Mouse (Mus musculus) intestine, embryonic 16.5 days (tissue): ENCODE measurements at regions not wholly inside any gene's neighbourhood (a gene's known extent, or its start where the extent isn't known, plus 50 kb on each side); places are given as distances from the start of the nearest gene placed in this dataset.

Source experiments
- ATAC-seq: fragments of 200-750 bp; cut with Nextera tagmentation; 2 replicates; pipeline ENCODE4 v1.8.0; 2017; ENCODE audit warnings: moderate TSS enrichment, moderate library complexity
- H3K27ac ChIP-seq: fragments of 300-500 bp; sonication (generic); 2 replicates; pipeline ENCODE4 v1.5.1; 2014; ENCODE audit warnings: mild to moderate bottlenecking, low read length
- H3K27me3 ChIP-seq: fragments of 300-500 bp; sonication (generic); replicated peaks from 2 replicates; pipeline ENCODE4 v1.6.1; 2014; ENCODE audit warnings: low read length, control low read depth, mixed read lengths; ENCODE audit not compliant: control insufficient read depth, insufficient read depth
- H3K36me3 ChIP-seq: fragments of 300-500 bp; sonication (generic); 2 replicates; pipeline ENCODE4 v1.6.1; 2014; ENCODE audit warnings: low read length, control low read depth; ENCODE audit not compliant: control insufficient read depth, insufficient read depth
- H3K4me1 ChIP-seq: fragments of 300-500 bp; sonication (generic); 2 replicates; pipeline ENCODE4 v1.6.1; 2014; ENCODE audit warnings: low read length, control low read depth, mixed read lengths; ENCODE audit not compliant: control insufficient read depth, insufficient read depth
- H3K4me2 ChIP-seq: fragments of 300-500 bp; sonication (generic); 2 replicates; pipeline ENCODE4 v1.6.1; 2014; ENCODE audit warnings: low read depth, low read length, control low read depth
- H3K4me3 ChIP-seq: fragments of 300-500 bp; sonication (generic); 2 replicates; pipeline ENCODE4 v1.5.1; 2014; ENCODE audit warnings: mild to moderate bottlenecking, low read length
- H3K9ac ChIP-seq: fragments of 300-500 bp; sonication (generic); 2 replicates; pipeline ENCODE4 v1.6.1; 2014; ENCODE audit warnings: low read depth, low read length
- H3K9me3 ChIP-seq: fragments of 300-500 bp; sonication (generic); 2 replicates; pipeline ENCODE4 v1.6.1; 2016; ENCODE audit warnings: low read length, control low read depth; ENCODE audit not compliant: control insufficient read depth
- WGBS: fragments of 180-500 bp; shearing (Covaris S2); extraction: QIAGEN DNeasy Blood & Tissue Kit; methylation state at CpG from one replicate; pipeline ENCODE4 v1.1.7; 2014; 5-methylcytosine and 5-hydroxymethylcytosine counted together

- Histone ChIP-seq H3K36me3 (no peaks in the 10 kb centered on the region), H3K4me2 (no peak overlapping the region), H3K27me3 (no peaks in the 10 kb centered on the region), H3K9me3 (no peaks in the 10 kb centered on the region), H3K4me3 (no peak overlapping the region), H3K27ac (no peak overlapping the region), H3K4me1 (no peaks in the 10 kb centered on the region), H3K9ac (no peak overlapping the region)
- no peak for ATAC-seq
- WGBS: 79% methylated on average over 4 of the region's 4 CpGs
These were observed 82.9 kb upstream of the Cryz start for GRCm38 (mm10) chr3:154513566-154513965.

- no peak overlapping the region for H3K4me2 ChIP-seq
- ATAC-seq: no peak
- H3K9ac ChIP-seq: no peak overlapping the region
- no peaks in the 10 kb centered on the region for H3K27me3 ChIP-seq
- WGBS: 77% methylated on average over 3 of the region's 3 CpGs
- no peak overlapping the region for H3K4me3 ChIP-seq
- H3K4me1 ChIP-seq: no peaks in the 10 kb centered on the region
- H3K36me3 ChIP-seq: no peaks in the 10 kb centered on the region
- H3K27ac ChIP-seq: no peak overlapping the region
- H3K9me3 ChIP-seq: no peaks in the 10 kb centered on the region
These were observed 86.4 kb upstream of the Cryz start for GRCm38 (mm10) chr3:154510160-154510559.

GRCm38 (mm10) chr3:154509394-154509793 lies 87.1 kb upstream of the Cryz start:
- no peak for ATAC-seq

GRCm38 (mm10) chr3:154493387-154493920 lies 103.1 kb upstream of the Cryz start:
- no peak for ATAC-seq
- Histone ChIP-seq H3K27me3 (no peaks in the 10 kb centered on the region), H3K4me1 (no peaks in the 10 kb centered on the region), H3K9ac (no peak overlapping the region), H3K4me2 (no peak overlapping the region), H3K9me3 (no peaks in the 10 kb centered on the region), H3K4me3 (no peak overlapping the region), H3K27ac (no peak overlapping the region), H3K36me3 (no peaks in the 10 kb centered on the region)
- WGBS: 69% methylated on average over 2 of the region's 2 CpGs

More at GRCm38 (mm10) chr3:154509394-154509793, 87.1 kb upstream of the Cryz start:
- no peak overlapping the region for H3K9ac ChIP-seq
- H3K4me3 ChIP-seq: no peak overlapping the region
- H3K27me3 ChIP-seq: no peaks in the 10 kb centered on the region
- no peak overlapping the region for H3K27ac ChIP-seq
- 68% methylated on average over 6 of the region's 6 CpGs for WGBS
- H3K36me3 ChIP-seq: no peaks in the 10 kb centered on the region
- no peak overlapping the region for H3K4me2 ChIP-seq
- H3K4me1 ChIP-seq: no peaks in the 10 kb centered on the region
- H3K9me3 ChIP-seq: no peaks in the 10 kb centered on the region

GRCm38 (mm10) chr3:154472426-154472825 lies 124.1 kb upstream of the Cryz start:
- peaks cover 3% of the 10 kb centered on the region; the same call in 1 of the 2 replicates for H3K4me1 ChIP-seq
- H3K4me2 ChIP-seq: no peak overlapping the region
- 85% methylated on average over 2 of the region's 2 CpGs for WGBS
- H3K4me3 ChIP-seq: no peak overlapping the region
- no peak overlapping the region for H3K9ac ChIP-seq
- no peak overlapping the region for H3K27ac ChIP-seq
- no peak for ATAC-seq
- no peaks in the 10 kb centered on the region for H3K36me3 ChIP-seq
- H3K27me3 ChIP-seq: no peaks in the 10 kb centered on the region
- H3K9me3 ChIP-seq: no peaks in the 10 kb centered on the region

GRCm38 (mm10) chr3:154467581-154468374 lies 128.7 kb upstream of the Cryz start:
- Histone ChIP-seq H3K36me3 (no peaks in the 10 kb centered on the region), H3K4me1 (peaks cover 3% of the 10 kb centered on the region; the same call in 1 of the 2 replicates), H3K27me3 (no peaks in the 10 kb centered on the region), H3K4me3 (no peak overlapping the region), H3K4me2 (peak overlapping the region; percentile 22; the same call in 1 of the 2 replicates), H3K9me3 (no peaks in the 10 kb centered on the region), H3K27ac (no peak overlapping the region), H3K9ac (no peak overlapping the region)
- WGBS: 13% methylated on average over 13 of the region's 13 CpGs
- ATAC-seq: peak; percentile 55; the same call in 1 of the 2 replicates

GRCm38 (mm10) chr3:154458208-154458607 lies 127.7 kb upstream of the Lhx8 start:
- 77% methylated on average over 9 of the region's 9 CpGs for WGBS
- H3K27ac ChIP-seq: no peak overlapping the region
- H3K4me3 ChIP-seq: no peak overlapping the region
- no peaks in the 10 kb centered on the region for H3K4me1 ChIP-seq
- no peak overlapping the region for H3K4me2 ChIP-seq
- H3K9me3 ChIP-seq: no peaks in the 10 kb centered on the region
- no peak overlapping the region for H3K9ac ChIP-seq
- no peak for ATAC-seq
- H3K36me3 ChIP-seq: no peaks in the 10 kb centered on the region
- H3K27me3 ChIP-seq: no peaks in the 10 kb centered on the region

- Histone ChIP-seq H3K36me3 (no peaks in the 10 kb centered on the region), H3K27me3 (no peaks in the 10 kb centered on the region), H3K9me3 (no peaks in the 10 kb centered on the region), H3K9ac (no peak overlapping the region), H3K4me1 (no peaks in the 10 kb centered on the region), H3K4me2 (no peak overlapping the region), H3K27ac (no peak overlapping the region), H3K4me3 (no peak overlapping the region)
- ATAC-seq: no peak
These were observed 122.6 kb upstream of the Lhx8 start for GRCm38 (mm10) chr3:154453025-154453424.

- peak; percentile 38 for ATAC-seq
- H3K9ac ChIP-seq: no peak overlapping the region
These were observed 122.1 kb upstream of the Lhx8 start for GRCm38 (mm10) chr3:154452585-154452984.

More at GRCm38 (mm10) chr3:154452585-154452984, 122.1 kb upstream of the Lhx8 start:
- H3K27ac ChIP-seq: no peak overlapping the region
- H3K9me3 ChIP-seq: no peaks in the 10 kb centered on the region
- H3K36me3 ChIP-seq: no peaks in the 10 kb centered on the region
- no peak overlapping the region for H3K4me3 ChIP-seq
- H3K4me1 ChIP-seq: no peaks in the 10 kb centered on the region
- no peak overlapping the region for H3K4me2 ChIP-seq
- H3K27me3 ChIP-seq: no peaks in the 10 kb centered on the region
- 61% methylated on average over 6 of the region's 6 CpGs for WGBS
